Mouse (Mus musculus): ENCODE results near the gene Naa35. TPM values are rescaled to one million over a fixed set of nuclear protein-coding genes. Genes with fewer than 3 reads are reported as not detected.
"Not testable (repeated sequence)": the region's sequence is repeated elsewhere in the genome, so short reads cannot be mapped to it uniquely, and the experiment has no call there.

Gene Naa35
- polyA plus RNA-seq, 1 experiment: 46.5 TPM

- Histone ChIP-seq H3K4me1 (ENCODE audit: control insufficient read depth, insufficient read depth, low read length) (no peaks in the 10 kb centered on the region), H3K36me3 (ENCODE audit: control insufficient read depth, insufficient read depth, low read length) (no peaks in the 10 kb centered on the region), H3K4me3 (ENCODE audit: control insufficient read depth, low read depth, low read length) (no peak overlapping the region), H3K27me3 (ENCODE audit: control insufficient read depth, insufficient read depth, low read length) (no peaks in the 10 kb centered on the region), H3K27ac (ENCODE audit: control insufficient read depth, insufficient read depth, low read depth, low read length) (no peak overlapping the region)
- TF ChIP-seq CTCF (IDR thresholded peaks at IDR 0.05; ENCODE audit: control insufficient read depth, insufficient read depth, insufficient replicate concordance, low read depth, low read length) (no peak), POLR2A (IDR thresholded peaks at IDR 0.05; ENCODE audit: control insufficient read depth, low read depth, low read length) (no peak)
Measured at GRCm38 (mm10) chr13:59572549-59572948, 12.5 kb upstream of the Naa35 start.

DNA sequence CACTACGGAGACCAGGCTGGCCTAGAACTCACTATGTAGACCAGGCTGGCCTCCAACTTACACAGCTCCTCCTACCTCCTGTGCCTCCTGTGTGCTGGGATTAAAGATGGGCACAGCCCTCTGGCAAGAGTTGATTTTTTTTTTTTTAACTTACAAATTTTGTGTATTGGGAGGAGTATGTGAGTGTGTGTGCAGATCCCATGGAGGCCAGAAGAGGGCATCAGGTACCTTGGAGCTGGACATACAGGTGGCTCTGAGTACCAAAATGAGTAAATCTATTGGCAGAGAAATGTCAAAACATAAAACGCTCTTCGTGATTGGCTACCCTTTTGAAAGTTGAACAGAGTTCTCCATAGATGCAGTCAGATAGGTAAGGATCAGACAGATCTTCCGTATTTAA lies 4.1 kb upstream of the Naa35 start:
- Histone ChIP-seq H3K4me3 (ENCODE audit: control insufficient read depth, low read depth, low read length) (no peak overlapping the region), H3K36me3 (ENCODE audit: control insufficient read depth, insufficient read depth, low read length) (no peaks in the 10 kb centered on the region), H3K27ac (ENCODE audit: control insufficient read depth, insufficient read depth, low read depth, low read length) (no peak overlapping the region), H3K27me3 (ENCODE audit: control insufficient read depth, insufficient read depth, low read length) (no peaks in the 10 kb centered on the region), H3K4me1 (ENCODE audit: control insufficient read depth, insufficient read depth, low read length) (peaks cover 7% of the 10 kb centered on the region)
- TF ChIP-seq POLR2A (IDR thresholded peaks at IDR 0.05; ENCODE audit: control insufficient read depth, low read depth, low read length) (no peak), CTCF (IDR thresholded peaks at IDR 0.05; ENCODE audit: control insufficient read depth, insufficient read depth, insufficient replicate concordance, low read depth, low read length) (no peak)

DNA sequence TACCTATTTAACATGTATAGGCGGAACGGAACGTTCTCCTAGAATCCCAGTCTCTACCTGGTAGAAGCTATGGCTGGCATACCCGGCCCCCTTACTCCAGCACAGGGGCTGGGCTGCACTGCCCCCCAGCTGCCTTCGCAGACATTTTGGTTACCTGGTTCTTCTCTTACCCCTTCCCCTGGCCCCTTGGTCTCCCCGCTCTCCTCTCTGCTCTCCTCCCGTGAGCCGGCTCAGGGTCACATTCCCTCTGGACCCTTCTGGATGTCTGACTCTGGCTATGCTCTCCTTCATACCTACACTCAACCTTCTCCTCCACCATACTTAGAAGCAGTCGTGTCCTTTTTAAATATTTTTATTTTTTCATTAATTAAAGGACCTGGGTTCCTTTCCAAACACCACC lies 578 bp upstream of the Naa35 start:
- peak overlapping the region; percentile 25; the same call in 1 of the 2 replicates for H3K27ac ChIP-seq (ENCODE audit: control insufficient read depth, insufficient read depth, low read depth, low read length)
- no peak for TF ChIP-seq POLR2A (IDR thresholded peaks at IDR 0.05; ENCODE audit: control insufficient read depth, low read depth, low read length)
- TF ChIP-seq CTCF (IDR thresholded peaks at IDR 0.05; ENCODE audit: control insufficient read depth, insufficient read depth, insufficient replicate concordance, low read depth, low read length): 0 out of 2 replicates have a peak, but pooled peaks have one; percentile 12
- H3K27me3 ChIP-seq (ENCODE audit: control insufficient read depth, insufficient read depth, low read length): no peaks in the 10 kb centered on the region
- H3K4me1 ChIP-seq (ENCODE audit: control insufficient read depth, insufficient read depth, low read length): peaks cover 8% of the 10 kb centered on the region
- H3K36me3 ChIP-seq (ENCODE audit: control insufficient read depth, insufficient read depth, low read length): peaks cover 2% of the 10 kb centered on the region; the same call in 1 of the 2 replicates
- H3K4me3 ChIP-seq (ENCODE audit: control insufficient read depth, low read depth, low read length): peak overlapping the region; percentile 82

DNA sequence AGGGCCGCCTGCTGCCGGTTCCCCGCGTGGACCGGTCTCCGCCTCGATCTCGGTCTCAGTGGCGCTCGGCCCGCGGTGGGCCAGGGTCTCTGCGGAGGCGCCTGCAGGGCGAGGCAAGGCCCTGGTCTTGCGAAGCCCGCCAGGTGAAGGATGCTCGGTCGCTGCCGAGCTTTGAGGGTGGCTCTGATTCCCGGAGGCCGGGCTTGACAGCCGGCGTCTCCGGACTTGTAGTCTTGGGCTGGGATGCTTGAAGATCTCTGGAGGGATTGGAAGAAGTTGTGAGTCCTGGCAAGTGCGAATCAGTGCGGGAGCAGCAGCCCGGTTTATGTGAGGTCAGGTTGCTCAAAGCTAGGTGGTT lies 568 bp downstream of the Naa35 start:
- Histone ChIP-seq H3K4me1 (ENCODE audit: control insufficient read depth, insufficient read depth, low read length) (peaks cover 8% of the 10 kb centered on the region), H3K4me3 (ENCODE audit: control insufficient read depth, low read depth, low read length) (peak overlapping the region; percentile 98), H3K36me3 (ENCODE audit: control insufficient read depth, insufficient read depth, low read length) (peaks cover 2% of the 10 kb centered on the region; the same call in 1 of the 2 replicates), H3K27me3 (ENCODE audit: control insufficient read depth, insufficient read depth, low read length) (no peaks in the 10 kb centered on the region), H3K27ac (ENCODE audit: control insufficient read depth, insufficient read depth, low read depth, low read length) (peak overlapping the region; percentile 93)
- TF ChIP-seq CTCF (IDR thresholded peaks at IDR 0.05; ENCODE audit: control insufficient read depth, insufficient read depth, insufficient replicate concordance, low read depth, low read length): no peak
- TF ChIP-seq POLR2A (IDR thresholded peaks at IDR 0.05; ENCODE audit: control insufficient read depth, low read depth, low read length): no peak

DNA sequence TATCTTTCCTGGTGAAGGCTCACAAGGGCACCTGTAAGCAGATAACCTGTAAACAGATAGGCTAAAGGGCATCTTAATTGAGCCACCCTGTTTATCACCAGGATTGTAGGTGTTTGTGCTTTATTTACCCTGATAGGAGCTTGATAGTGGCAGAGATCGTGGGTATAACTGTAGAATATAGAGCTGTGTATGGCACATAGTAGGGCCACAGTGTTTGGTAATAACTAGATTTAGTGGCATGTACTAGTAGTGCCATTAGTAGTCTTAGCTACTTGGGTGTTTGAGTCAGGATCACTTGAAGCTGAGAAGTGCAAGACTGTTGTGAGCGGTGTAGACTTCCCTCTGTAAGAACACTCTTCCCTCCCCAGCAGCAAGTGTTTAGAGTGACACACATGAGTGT lies 2.1 kb downstream of the Naa35 start:
- no peak overlapping the region for H3K27ac ChIP-seq (ENCODE audit: control insufficient read depth, insufficient read depth, low read depth, low read length)
- H3K27me3 ChIP-seq (ENCODE audit: control insufficient read depth, insufficient read depth, low read length): no peaks in the 10 kb centered on the region
- peaks cover 8% of the 10 kb centered on the region for H3K4me1 ChIP-seq (ENCODE audit: control insufficient read depth, insufficient read depth, low read length)
- peak overlapping the region; percentile 34; the same call in 1 of the 2 replicates for H3K4me3 ChIP-seq (ENCODE audit: control insufficient read depth, low read depth, low read length)
- H3K36me3 ChIP-seq (ENCODE audit: control insufficient read depth, insufficient read depth, low read length): peaks cover 2% of the 10 kb centered on the region; the same call in 1 of the 2 replicates
- TF ChIP-seq CTCF (IDR thresholded peaks at IDR 0.05; ENCODE audit: control insufficient read depth, insufficient read depth, insufficient replicate concordance, low read depth, low read length) (no peak), POLR2A (IDR thresholded peaks at IDR 0.05; ENCODE audit: control insufficient read depth, low read depth, low read length) (no peak)

DNA sequence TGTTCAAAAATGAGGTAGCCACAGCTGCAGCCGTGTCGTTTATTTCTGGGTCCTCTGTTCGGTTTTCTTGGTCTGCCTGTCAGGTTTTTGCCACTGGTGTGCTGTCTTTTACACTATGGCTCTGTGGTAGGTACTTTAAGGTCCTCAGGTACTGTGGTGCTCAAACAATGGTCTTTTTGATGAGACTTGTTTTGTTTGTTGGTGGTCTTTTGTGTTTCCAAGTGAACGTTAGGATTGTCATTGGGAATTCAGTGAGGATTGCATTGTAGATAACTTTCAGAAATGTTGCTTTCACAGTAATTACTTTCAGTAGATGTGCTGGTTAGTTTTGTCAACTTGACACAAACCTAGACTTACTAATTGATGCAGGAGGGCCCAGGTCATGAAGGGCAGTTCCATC lies 4.6 kb downstream of the Naa35 start:
- Histone ChIP-seq H3K36me3 (ENCODE audit: control insufficient read depth, insufficient read depth, low read length) (peaks cover 3% of the 10 kb centered on the region), H3K27me3 (ENCODE audit: control insufficient read depth, insufficient read depth, low read length) (no peaks in the 10 kb centered on the region)
- no peak for TF ChIP-seq CTCF (IDR thresholded peaks at IDR 0.05; ENCODE audit: control insufficient read depth, insufficient read depth, insufficient replicate concordance, low read depth, low read length)
- no peak for TF ChIP-seq POLR2A (IDR thresholded peaks at IDR 0.05; ENCODE audit: control insufficient read depth, low read depth, low read length)

DNA sequence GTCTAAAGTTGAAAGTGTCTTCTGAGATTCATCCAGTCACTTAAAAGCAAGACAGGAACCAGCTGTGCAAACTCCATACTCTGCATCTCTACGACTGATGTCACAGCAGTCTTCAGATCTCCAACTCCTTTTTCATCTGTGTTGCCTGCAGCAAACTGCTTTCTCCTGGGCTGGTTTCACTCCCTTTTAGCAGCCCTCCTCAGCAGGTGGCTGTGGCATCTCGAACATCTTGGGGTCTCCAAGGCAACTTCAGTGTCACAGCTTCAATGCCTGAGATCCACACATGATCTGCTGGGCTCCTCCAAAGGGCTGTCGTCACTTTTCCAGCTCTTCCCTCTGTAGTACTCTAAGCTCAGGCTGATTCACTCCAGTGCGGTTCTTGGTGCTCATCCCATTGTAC lies 5.6 kb downstream of the Naa35 start:
- TF ChIP-seq POLR2A (IDR thresholded peaks at IDR 0.05; ENCODE audit: control insufficient read depth, low read depth, low read length) (no peak), CTCF (IDR thresholded peaks at IDR 0.05; ENCODE audit: control insufficient read depth, insufficient read depth, insufficient replicate concordance, low read depth, low read length) (no peak)
- Histone ChIP-seq H3K27ac (ENCODE audit: control insufficient read depth, insufficient read depth, low read depth, low read length) (no peak overlapping the region), H3K4me3 (ENCODE audit: control insufficient read depth, low read depth, low read length) (no peak overlapping the region), H3K27me3 (ENCODE audit: control insufficient read depth, insufficient read depth, low read length) (no peaks in the 10 kb centered on the region), H3K4me1 (ENCODE audit: control insufficient read depth, insufficient read depth, low read length) (peaks cover 4% of the 10 kb centered on the region), H3K36me3 (ENCODE audit: control insufficient read depth, insufficient read depth, low read length) (peaks cover 3% of the 10 kb centered on the region)

More for the DNA sequence above, 4.6 kb downstream of the Naa35 start:
- peaks cover 5% of the 10 kb centered on the region for H3K4me1 ChIP-seq (ENCODE audit: control insufficient read depth, insufficient read depth, low read length)
- H3K27ac ChIP-seq (ENCODE audit: control insufficient read depth, insufficient read depth, low read depth, low read length): no peak overlapping the region
- H3K4me3 ChIP-seq (ENCODE audit: control insufficient read depth, low read depth, low read length): no peak overlapping the region

- H3K36me3 ChIP-seq (ENCODE audit: control insufficient read depth, insufficient read depth, low read length); H3K4me1 ChIP-seq (ENCODE audit: control insufficient read depth, insufficient read depth, low read length); H3K27ac ChIP-seq (ENCODE audit: control insufficient read depth, insufficient read depth, low read depth, low read length); H3K27me3 ChIP-seq (ENCODE audit: control insufficient read depth, insufficient read depth, low read length); H3K4me3 ChIP-seq (ENCODE audit: control insufficient read depth, low read depth, low read length): not testable (repeated sequence)
Measured at GRCm38 (mm10) chr13:59592058-59592457, 7.0 kb downstream of the Naa35 start.
